Mouse (Mus musculus): ENCODE data around the gene Ssr2.

DNA sequence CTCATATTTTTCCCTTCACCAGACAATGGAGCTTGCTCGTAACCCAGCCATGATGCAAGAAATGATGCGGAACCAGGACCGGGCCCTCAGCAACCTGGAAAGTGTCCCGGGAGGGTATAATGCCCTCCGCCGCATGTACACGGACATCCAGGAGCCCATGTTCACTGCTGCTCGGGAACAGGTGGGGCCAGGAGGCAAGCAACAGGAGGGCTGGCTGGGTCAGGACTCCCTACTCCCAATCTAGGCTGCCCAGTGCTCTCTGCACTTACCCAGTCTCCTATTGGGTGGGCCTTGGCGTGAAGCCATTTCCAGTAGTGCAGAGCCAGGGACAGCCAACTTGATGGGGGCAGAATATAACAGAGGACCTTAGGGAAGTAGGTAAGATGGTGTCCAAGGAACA is 16.1 kb upstream of the Ssr2 start:
- TF ChIP-seq POLR2A (IDR thresholded peaks at IDR 0.05; ENCODE audit: borderline replicate concordance, control insufficient read depth, low read depth, low read length) (no peak), CTCF (IDR thresholded peaks at IDR 0.05; ENCODE audit: control insufficient read depth, insufficient read depth, low read length) (no peak)

All from bone marrow, adult 2 months (tissue).